Mouse (Mus musculus) MEL (cell line): ENCODE measurements around the gene Vwa8. TPM values are rescaled to one million over a fixed set of nuclear protein-coding genes. Genes with fewer than 3 reads are reported as not detected.

ENCODE experiments used
- DNase-seq: peaks from one replicate; pipeline ENCODE4 v3.0.0; 2011; ENCODE audit warnings: low read depth, low spot score
- H3K27ac ChIP-seq: 2 replicates; pipeline ENCODE4 v1.5.1; 2012; ENCODE audit warnings: low read depth, mild to moderate bottlenecking, control low read depth, low read length, moderate library complexity; ENCODE audit not compliant: control insufficient read depth
- H3K27me3 ChIP-seq, 2 experiments: fragments of 150-350 bp in 1 of 2; sonication (generic) in 1 of 2; 2 replicates each; pipeline ENCODE4 v1.6.1; 2012; ENCODE audit warnings: low read length in 2 of 2, mild to moderate bottlenecking in 2 of 2, improper control_type of control experiment in 1 of 2, moderate library complexity in 1 of 2; ENCODE audit not compliant: insufficient read depth in 2 of 2, control insufficient read depth in 1 of 2
- H3K36me3 ChIP-seq, 2 experiments: 2 replicates each; pipeline ENCODE4 v1.6.1; 2012 to 2014; ENCODE audit warnings: low read length in 2 of 2, improper control_type of control experiment in 1 of 2, inconsistent platforms in 1 of 2, mild to moderate bottlenecking in 1 of 2; ENCODE audit not compliant: insufficient read depth in 2 of 2, control insufficient read depth in 1 of 2
- H3K4me1 ChIP-seq, 2 experiments: fragments of 150-350 bp in 1 of 2; sonication (generic) in 1 of 2; 2 replicates each; pipeline ENCODE4 v1.6.1; 2012; ENCODE audit warnings: low read length in 2 of 2, improper control_type of control experiment in 1 of 2, mild to moderate bottlenecking in 1 of 2; ENCODE audit not compliant: insufficient read depth in 2 of 2, control insufficient read depth in 1 of 2
- H3K4me3 ChIP-seq, 2 experiments: fragments of 150-350 bp in 1 of 2; sonication (generic) in 1 of 2; 2 replicates each; pipeline ENCODE4 v1.5.1; 2012; ENCODE audit warnings: low read depth in 2 of 2, low read length in 2 of 2, mild to moderate bottlenecking in 2 of 2, moderate library complexity in 2 of 2, control low read depth in 1 of 2, improper control_type of control experiment in 1 of 2; ENCODE audit not compliant: control insufficient read depth in 1 of 2, insufficient read depth in 1 of 2
- H3K79me2 ChIP-seq: 2 replicates; pipeline ENCODE4 v1.6.1; 2012; ENCODE audit warnings: mild to moderate bottlenecking, low read length, moderate library complexity; ENCODE audit not compliant: control insufficient read depth, poor library complexity, insufficient read depth
- H3K9ac ChIP-seq: 2 replicates; pipeline ENCODE4 v1.6.1; 2012; ENCODE audit warnings: low read depth, mild to moderate bottlenecking, control low read depth, low read length, moderate library complexity; ENCODE audit not compliant: control insufficient read depth, poor library complexity, severe bottlenecking
- H3K9me3 ChIP-seq: fragments of 150-350 bp; sonication (generic); replicated peaks from 2 replicates; pipeline ENCODE4 v1.6.1; 2012; ENCODE audit warnings: mild to moderate bottlenecking, low read length, improper control_type of control experiment, moderate library complexity; ENCODE audit not compliant: insufficient read depth
- BHLHE40 ChIP-seq: IDR thresholded peaks from 2 replicates; pipeline ENCODE4 v1.6.1; 2012; ENCODE audit warnings: low read depth, mild to moderate bottlenecking, inconsistent platforms, low read length, improper control_type of control experiment, borderline replicate concordance
- ELF1 ChIP-seq: IDR thresholded peaks from 2 replicates; pipeline ENCODE4 v1.6.1; 2014; ENCODE audit warnings: low read depth, mild to moderate bottlenecking, inconsistent platforms, low read length, improper control_type of control experiment, moderate library complexity
- ETS1 ChIP-seq: IDR thresholded peaks from 2 replicates; pipeline ENCODE4 v1.6.1; 2012; ENCODE audit warnings: low read depth, mild to moderate bottlenecking, inconsistent platforms, low read length, improper control_type of control experiment, moderate library complexity
- HCFC1 ChIP-seq: IDR thresholded peaks from 2 replicates; pipeline ENCODE4 v1.6.1; 2012; ENCODE audit warnings: low read depth, mild to moderate bottlenecking, inconsistent platforms, low read length, improper control_type of control experiment, moderate library complexity
- JUND ChIP-seq: IDR thresholded peaks from 2 replicates; pipeline ENCODE4 v1.6.1; 2011; ENCODE audit warnings: low read depth, mild to moderate bottlenecking, improper control_type of control experiment, low read length
- KAT2A ChIP-seq: conservative IDR thresholded peaks from 2 replicates; pipeline ENCODE4 v1.6.1; 2012; ENCODE audit warnings: low read depth, low read length, improper control_type of control experiment, inconsistent platforms
- MEF2A ChIP-seq: IDR thresholded peaks from 2 replicates; pipeline ENCODE4 v1.6.1; 2014; ENCODE audit warnings: low read depth, mild to moderate bottlenecking, inconsistent platforms, low read length, improper control_type of control experiment; ENCODE audit not compliant: poor library complexity, insufficient replicate concordance, severe bottlenecking; ENCODE audit errors: extremely low read depth
- MXI1 ChIP-seq: IDR thresholded peaks from 2 replicates; pipeline ENCODE4 v1.6.1; 2011; ENCODE audit warnings: mild to moderate bottlenecking, low read depth, low read length, improper control_type of control experiment
- NELFE ChIP-seq: IDR thresholded peaks from 2 replicates; pipeline ENCODE4 v1.6.1; 2011; ENCODE audit warnings: low read depth, low read length, improper control_type of control experiment
- NRF1 ChIP-seq: IDR thresholded peaks from 2 replicates; pipeline ENCODE4 v1.6.1; 2014; ENCODE audit warnings: low read depth, mild to moderate bottlenecking, inconsistent platforms, low read length, improper control_type of control experiment, moderate library complexity; ENCODE audit not compliant: poor library complexity, insufficient read depth, severe bottlenecking
- POLR2AphosphoS2 ChIP-seq: IDR thresholded peaks from 2 replicates; pipeline ENCODE4 v1.6.1; 2011; ENCODE audit warnings: low read length, improper control_type of control experiment
- RAD21 ChIP-seq: IDR thresholded peaks from 2 replicates; pipeline ENCODE4 v1.6.1; 2011; ENCODE audit warnings: mild to moderate bottlenecking, low read depth, low read length, improper control_type of control experiment
- SIN3A ChIP-seq: IDR thresholded peaks from 2 replicates; pipeline ENCODE4 v1.6.1; 2012; ENCODE audit warnings: low read length, improper control_type of control experiment, inconsistent platforms
- TCF12 ChIP-seq: IDR thresholded peaks from 2 replicates; pipeline ENCODE4 v1.6.1; 2014; ENCODE audit warnings: low read depth, mild to moderate bottlenecking, inconsistent platforms, low read length, improper control_type of control experiment, moderate library complexity
- UBTF ChIP-seq: IDR thresholded peaks from 2 replicates; pipeline ENCODE4 v1.6.1; 2012; ENCODE audit warnings: low read depth, mild to moderate bottlenecking, inconsistent platforms, low read length, improper control_type of control experiment, moderate library complexity, borderline replicate concordance; ENCODE audit not compliant: insufficient read depth
- USF1 ChIP-seq: IDR thresholded peaks from 2 replicates; pipeline ENCODE4 v1.6.1; 2014; ENCODE audit warnings: low read depth, mild to moderate bottlenecking, inconsistent platforms, low read length, improper control_type of control experiment, moderate library complexity
- USF2 ChIP-seq, 2 experiments: IDR thresholded peaks; 2 replicates each; pipeline ENCODE4 v1.6.1; 2011 to 2012; ENCODE audit warnings: improper control_type of control experiment in 2 of 2, low read length in 2 of 2, borderline replicate concordance in 1 of 2, inconsistent platforms in 1 of 2, low read depth in 1 of 2, mild to moderate bottlenecking in 1 of 2; ENCODE audit not compliant: insufficient read depth in 1 of 2
- ZC3H11A ChIP-seq: IDR thresholded peaks from 2 replicates; pipeline ENCODE4 v1.6.1; 2012; ENCODE audit warnings: low read depth, mild to moderate bottlenecking, inconsistent platforms, low read length, improper control_type of control experiment
- ZMIZ1 ChIP-seq: IDR thresholded peaks from 2 replicates; pipeline ENCODE4 v1.6.1; 2012; ENCODE audit warnings: low read depth, mild to moderate bottlenecking, inconsistent platforms, low read length, improper control_type of control experiment, moderate library complexity
- polyA plus RNA-seq, 2 experiments: library from polyadenylated mRNA; stranded (reverse) in 1 of 2; unstranded in 1 of 2; fragments of >175 nt in 1 of 2; fragments of >200 nt in 1 of 2; gene quantifications; 2 replicates each; pipeline versions ENCODE4 v1.2.1 to v1.2.4; 2012; ENCODE audit warnings: low replicate concordance in 2 of 2, low read depth in 1 of 2; ENCODE audit not compliant: insufficient read length in 2 of 2, insufficient read depth in 1 of 2, missing spikeins in 1 of 2
- total RNA-seq: library from RNA; depleted of rRNA; stranded (reverse); fragments of 300-350 nt; gene quantifications from 2 replicates; pipeline ENCODE4 v1.2.3, GENCODE M21; 2012

The Vwa8 gene
- total and polyA plus RNA-seq, 3 experiments: 12.4 to 19.6 TPM; not detected in 1

DNA sequence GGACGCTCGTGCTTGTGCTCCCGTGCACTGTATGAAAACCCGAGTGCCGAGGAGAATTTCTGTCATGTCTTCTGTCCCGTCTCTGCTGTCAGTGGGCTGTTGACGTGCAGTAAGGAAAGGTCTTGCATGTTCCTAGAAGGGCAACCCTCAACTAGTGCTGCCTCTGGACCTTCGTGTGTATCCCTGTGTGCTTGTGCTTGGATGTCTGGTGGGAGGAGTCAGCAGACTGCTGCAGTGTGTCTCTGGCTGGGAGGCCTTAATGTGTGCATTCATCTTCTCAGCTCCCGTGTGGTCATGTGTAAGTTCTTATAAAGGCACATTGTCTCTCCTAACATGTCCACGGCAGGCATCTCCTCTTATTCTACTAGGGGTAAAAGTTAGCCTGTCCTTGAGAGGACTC, 32.7 kb downstream of the Vwa8 start:
- Histone ChIP-seq H3K27me3 (no peaks in the 10 kb centered on the region), H3K9ac (no peak overlapping the region), H3K27ac (no peak overlapping the region), H3K9me3 (no peaks in the 10 kb centered on the region), H3K4me1 (peaks cover 0 to 8% of the 10 kb centered on the region in 2 experiments; a peak in 2 of 4 replicates), H3K79me2 (no peaks in the 10 kb centered on the region; the same call in 1 of the 2 replicates), H3K36me3 (peaks cover 0 to 2% of the 10 kb centered on the region in 2 experiments; a peak in 2 of 4 replicates), H3K4me3 (no peak overlapping the region)
- no peak for DNase-seq
- TF ChIP-seq MXI1 (no peak), ETS1 (no peak), JUND (no peak), USF1 (no peak), TCF12 (no peak), NRF1 (no peak), BHLHE40 (no peak), ZC3H11A (no peak), RAD21 (no peak), ELF1 (no peak), SIN3A (no peak), POLR2AphosphoS2 (no peak), KAT2A (no peak), ZMIZ1 (no peak), MEF2A (no peak), UBTF (no peak), USF2 (IDR thresholded peaks at IDR 0.05; ENCODE audit: borderline replicate concordance in 1 of 2, insufficient read depth in 1 of 2, low read depth in 1 of 2, low read length in 2 of 2) (no peak), HCFC1 (no peak), NELFE (no peak)

DNA sequence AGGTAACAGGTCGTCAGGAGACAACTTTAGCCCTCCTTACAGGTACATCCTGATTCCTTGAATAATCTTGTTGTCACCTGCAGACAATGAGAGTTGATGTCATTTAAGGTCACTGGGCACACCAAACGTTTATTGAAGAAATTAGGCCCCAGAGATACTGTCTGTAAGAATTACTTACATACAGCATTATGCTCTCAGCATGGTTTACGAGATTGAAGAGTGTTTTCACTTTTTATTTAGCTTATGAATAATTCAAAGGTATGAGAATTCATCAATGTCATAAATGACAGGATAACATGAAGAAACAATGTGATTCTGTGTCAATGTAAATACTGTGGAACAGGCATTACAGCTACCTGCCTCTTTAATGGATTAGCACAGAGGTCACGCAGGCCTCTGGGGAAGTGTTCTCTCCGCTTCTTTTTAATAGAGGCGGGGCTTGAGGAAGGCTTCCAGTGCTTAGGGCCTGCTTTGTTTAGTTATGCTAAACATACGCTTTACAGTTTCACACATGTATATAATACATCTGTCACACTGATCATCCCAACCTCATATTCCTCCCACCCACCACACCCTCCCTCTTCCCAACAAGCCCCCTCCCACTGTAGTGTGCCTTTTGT, 37.2 kb downstream of the Vwa8 start:
- TF ChIP-seq UBTF: no peak
- TF ChIP-seq, all 39 proteins: peak for 0

More for the DNA sequence above, 37.2 kb downstream of the Vwa8 start:
- no peaks in the 10 kb centered on the region for H3K36me3 ChIP-seq
- H3K27me3 ChIP-seq: no peaks in the 10 kb centered on the region
- no peak overlapping the region for H3K4me3 ChIP-seq
- H3K4me1 ChIP-seq: no peaks in the 10 kb centered on the region
- H3K9ac ChIP-seq: no peak overlapping the region
- H3K27ac ChIP-seq: no peak overlapping the region
- DNase-seq: no peak
- H3K79me2 ChIP-seq: no peaks in the 10 kb centered on the region; the same call in 1 of the 2 replicates
- H3K9me3 ChIP-seq: no peaks in the 10 kb centered on the region
